Mouse (Mus musculus): ENCODE measurements at regions not wholly inside any gene's neighbourhood (a gene's known extent, or its start where the extent isn't known, plus 50 kb on each side); places are given as distances from the start of the nearest gene placed in this dataset.

GRCm38 (mm10) chr6:103834726-103835229 is 324.4 kb downstream of the Chl1 start:
- WGBS = 73% methylated on average over 8 of the region's 8 CpGs
- H3K4me1 ChIP-seq (ENCODE audit: control insufficient read depth, insufficient read depth, low read length) = no peaks in the 10 kb centered on the region
- no peaks in the 10 kb centered on the region for H3K36me3 ChIP-seq (ENCODE audit: control insufficient read depth, insufficient read depth)
- H3K27ac ChIP-seq (ENCODE audit: low read length) = no peak overlapping the region
- H3K4me2 ChIP-seq (ENCODE audit: low read depth, low read length) = no peak overlapping the region
- no peak overlapping the region for H3K9ac ChIP-seq (ENCODE audit: low read length)
- no peaks in the 10 kb centered on the region for H3K9me3 ChIP-seq (replicated peaks; ENCODE audit: control insufficient read depth, low read length)
- no peak overlapping the region for H3K4me3 ChIP-seq (ENCODE audit: low read length)
- H3K27me3 ChIP-seq (ENCODE audit: control insufficient read depth, insufficient read depth, low read length) = no peaks in the 10 kb centered on the region
- ATAC-seq (replicated peaks; ENCODE audit: extremely low read depth, insufficient read depth, low FRiP score) = no peak

- no peak overlapping the region for H3K4me2 ChIP-seq (ENCODE audit: low read depth, low read length)
- H3K4me3 ChIP-seq (ENCODE audit: low read length) = no peak overlapping the region
- H3K4me1 ChIP-seq (ENCODE audit: control insufficient read depth, insufficient read depth, low read length) = no peaks in the 10 kb centered on the region
- no peak overlapping the region for H3K9ac ChIP-seq (ENCODE audit: low read length)
- no peak for ATAC-seq (replicated peaks; ENCODE audit: extremely low read depth, insufficient read depth, low FRiP score)
- no peaks in the 10 kb centered on the region for H3K9me3 ChIP-seq (replicated peaks; ENCODE audit: control insufficient read depth, low read length)
- H3K27me3 ChIP-seq (ENCODE audit: control insufficient read depth, insufficient read depth, low read length) = no peaks in the 10 kb centered on the region
- no peak overlapping the region for H3K27ac ChIP-seq (ENCODE audit: low read length)
- H3K36me3 ChIP-seq (ENCODE audit: control insufficient read depth, insufficient read depth) = no peaks in the 10 kb centered on the region
Observed at GRCm38 (mm10) chr6:103859787-103860186, 349.4 kb downstream of the Chl1 start.

- Histone ChIP-seq H3K27ac (ENCODE audit: low read length) (no peak overlapping the region), H3K4me3 (ENCODE audit: low read length) (no peak overlapping the region), H3K9ac (ENCODE audit: low read length) (no peak overlapping the region), H3K27me3 (ENCODE audit: control insufficient read depth, insufficient read depth, low read length) (no peaks in the 10 kb centered on the region), H3K36me3 (ENCODE audit: control insufficient read depth, insufficient read depth) (no peaks in the 10 kb centered on the region), H3K4me2 (ENCODE audit: low read depth, low read length) (no peak overlapping the region), H3K9me3 (replicated peaks; ENCODE audit: control insufficient read depth, low read length) (no peaks in the 10 kb centered on the region), H3K4me1 (ENCODE audit: control insufficient read depth, insufficient read depth, low read length) (no peaks in the 10 kb centered on the region)
- ATAC-seq (replicated peaks; ENCODE audit: extremely low read depth, insufficient read depth, low FRiP score) = no peak
- WGBS = 72% methylated on average over 3 of the region's 3 CpGs
Observed at GRCm38 (mm10) chr6:103893455-103893854, 383.1 kb downstream of the Chl1 start.

- no peaks in the 10 kb centered on the region for H3K36me3 ChIP-seq (ENCODE audit: control insufficient read depth, insufficient read depth)
- H3K27ac ChIP-seq (ENCODE audit: low read length) = no peak overlapping the region
- no peak overlapping the region for H3K4me2 ChIP-seq (ENCODE audit: low read depth, low read length)
- no peaks in the 10 kb centered on the region for H3K4me1 ChIP-seq (ENCODE audit: control insufficient read depth, insufficient read depth, low read length)
- H3K27me3 ChIP-seq (ENCODE audit: control insufficient read depth, insufficient read depth, low read length) = no peaks in the 10 kb centered on the region
- WGBS = 86% methylated on average over 1 of the region's 1 CpGs
- H3K4me3 ChIP-seq (ENCODE audit: low read length) = no peak overlapping the region
- ATAC-seq (replicated peaks; ENCODE audit: extremely low read depth, insufficient read depth, low FRiP score) = no peak
- no peak overlapping the region for H3K9ac ChIP-seq (ENCODE audit: low read length)
- no peaks in the 10 kb centered on the region for H3K9me3 ChIP-seq (replicated peaks; ENCODE audit: control insufficient read depth, low read length)
Observed at GRCm38 (mm10) chr6:103924504-103924903, 414.1 kb downstream of the Chl1 start.

- no peaks in the 10 kb centered on the region for H3K27me3 ChIP-seq (ENCODE audit: control insufficient read depth, insufficient read depth, low read length)
- H3K4me3 ChIP-seq (ENCODE audit: low read length) = no peak overlapping the region
- H3K27ac ChIP-seq (ENCODE audit: low read length) = no peak overlapping the region
- H3K4me2 ChIP-seq (ENCODE audit: low read depth, low read length) = no peak overlapping the region
- H3K4me1 ChIP-seq (ENCODE audit: control insufficient read depth, insufficient read depth, low read length) = no peaks in the 10 kb centered on the region
- H3K36me3 ChIP-seq (ENCODE audit: control insufficient read depth, insufficient read depth) = no peaks in the 10 kb centered on the region
- no peak overlapping the region for H3K9ac ChIP-seq (ENCODE audit: low read length)
- no peak for ATAC-seq (replicated peaks; ENCODE audit: extremely low read depth, insufficient read depth, low FRiP score)
- no peaks in the 10 kb centered on the region for H3K9me3 ChIP-seq (replicated peaks; ENCODE audit: control insufficient read depth, low read length)
- WGBS = 68% methylated on average over 3 of the region's 3 CpGs
Observed at GRCm38 (mm10) chr6:103927094-103927493, 416.7 kb downstream of the Chl1 start.

GRCm38 (mm10) chr6:103940345-103940744 is 430.0 kb downstream of the Chl1 start:
- no peak for ATAC-seq (replicated peaks; ENCODE audit: extremely low read depth, insufficient read depth, low FRiP score)
- H3K9ac ChIP-seq (ENCODE audit: low read length) = no peak overlapping the region
- no peaks in the 10 kb centered on the region for H3K27me3 ChIP-seq (ENCODE audit: control insufficient read depth, insufficient read depth, low read length)
- H3K9me3 ChIP-seq (replicated peaks; ENCODE audit: control insufficient read depth, low read length) = no peaks in the 10 kb centered on the region
- no peak overlapping the region for H3K4me2 ChIP-seq (ENCODE audit: low read depth, low read length)
- H3K4me3 ChIP-seq (ENCODE audit: low read length) = no peak overlapping the region
- H3K4me1 ChIP-seq (ENCODE audit: control insufficient read depth, insufficient read depth, low read length) = no peaks in the 10 kb centered on the region
- no peaks in the 10 kb centered on the region for H3K36me3 ChIP-seq (ENCODE audit: control insufficient read depth, insufficient read depth)
- H3K27ac ChIP-seq (ENCODE audit: low read length) = no peak overlapping the region
- 78% methylated on average over 5 of the region's 5 CpGs for WGBS

- Histone ChIP-seq H3K9me3 (replicated peaks; ENCODE audit: control insufficient read depth, low read length) (no peaks in the 10 kb centered on the region), H3K27me3 (ENCODE audit: control insufficient read depth, insufficient read depth, low read length) (no peaks in the 10 kb centered on the region), H3K9ac (ENCODE audit: low read length) (no peak overlapping the region), H3K4me1 (ENCODE audit: control insufficient read depth, insufficient read depth, low read length) (no peaks in the 10 kb centered on the region), H3K4me2 (ENCODE audit: low read depth, low read length) (no peak overlapping the region), H3K4me3 (ENCODE audit: low read length) (no peak overlapping the region), H3K36me3 (ENCODE audit: control insufficient read depth, insufficient read depth) (no peaks in the 10 kb centered on the region), H3K27ac (ENCODE audit: low read length) (no peak overlapping the region)
- WGBS = 41% methylated on average over 2 of the region's 2 CpGs
- no peak for ATAC-seq (replicated peaks; ENCODE audit: extremely low read depth, insufficient read depth, low FRiP score)
Observed at GRCm38 (mm10) chr6:103944361-103944760, 434.0 kb downstream of the Chl1 start.

- Histone ChIP-seq H3K4me3 (ENCODE audit: low read length) (no peak overlapping the region), H3K27me3 (ENCODE audit: control insufficient read depth, insufficient read depth, low read length) (no peaks in the 10 kb centered on the region), H3K4me1 (ENCODE audit: control insufficient read depth, insufficient read depth, low read length) (no peaks in the 10 kb centered on the region), H3K9ac (ENCODE audit: low read length) (no peak overlapping the region), H3K4me2 (ENCODE audit: low read depth, low read length) (no peak overlapping the region), H3K9me3 (replicated peaks; ENCODE audit: control insufficient read depth, low read length) (no peaks in the 10 kb centered on the region), H3K36me3 (ENCODE audit: control insufficient read depth, insufficient read depth) (no peaks in the 10 kb centered on the region), H3K27ac (ENCODE audit: low read length) (no peak overlapping the region)
- no peak for ATAC-seq (replicated peaks; ENCODE audit: extremely low read depth, insufficient read depth, low FRiP score)
- WGBS = 75% methylated on average over 3 of the region's 3 CpGs
Observed at GRCm38 (mm10) chr6:103947474-103947873, 437.1 kb downstream of the Chl1 start.

- ATAC-seq (replicated peaks; ENCODE audit: extremely low read depth, insufficient read depth, low FRiP score) = no peak
- no peaks in the 10 kb centered on the region for H3K4me1 ChIP-seq (ENCODE audit: control insufficient read depth, insufficient read depth, low read length)
- no peaks in the 10 kb centered on the region for H3K9me3 ChIP-seq (replicated peaks; ENCODE audit: control insufficient read depth, low read length)
- H3K4me3 ChIP-seq (ENCODE audit: low read length) = no peak overlapping the region
- H3K9ac ChIP-seq (ENCODE audit: low read length) = no peak overlapping the region
- H3K27me3 ChIP-seq (ENCODE audit: control insufficient read depth, insufficient read depth, low read length) = no peaks in the 10 kb centered on the region
- H3K36me3 ChIP-seq (ENCODE audit: control insufficient read depth, insufficient read depth) = no peaks in the 10 kb centered on the region
- no peak overlapping the region for H3K27ac ChIP-seq (ENCODE audit: low read length)
- H3K4me2 ChIP-seq (ENCODE audit: low read depth, low read length) = no peak overlapping the region
- WGBS = 75% methylated on average over 1 of the region's 1 CpGs
Observed at GRCm38 (mm10) chr6:103953134-103953771, 442.9 kb downstream of the Chl1 start.
